Mouse (Mus musculus): ENCODE measurements at regions not wholly inside any gene's neighbourhood (a gene's known extent, or its start where the extent isn't known, plus 50 kb on each side); places are given as distances from the start of the nearest gene placed in this dataset.

GRCm38 (mm10) chr3:149402496-149402895, 412.1 kb upstream of the Adgrl2 start:
- TF ChIP-seq EP300 (IDR thresholded peaks at IDR 0.05): no peak
- no peak for TF ChIP-seq CTCF (IDR thresholded peaks at IDR 0.05)
- no peaks in the 10 kb centered on the region for H3K9me3 ChIP-seq (ENCODE audit: low read length)
- no peaks in the 10 kb centered on the region for H3K27me3 ChIP-seq (replicated peaks; ENCODE audit: insufficient read depth, low read length)
- ATAC-seq (no peak), DNase-seq (ENCODE audit: low spot score) (no peak)
- H3K4me3 ChIP-seq (ENCODE audit: low read depth, low read length): no peak overlapping the region
- 70% methylated on average over 9 of the region's 9 CpGs for WGBS
- H3K9ac ChIP-seq (replicated peaks; ENCODE audit: low read depth): no peak overlapping the region
- no peaks in the 10 kb centered on the region for H3K4me1 ChIP-seq (ENCODE audit: insufficient read depth, low read depth, low read length)
- H3K4me2 ChIP-seq (replicated peaks; ENCODE audit: low read depth, low read length): no peak overlapping the region
- H3K36me3 ChIP-seq (ENCODE audit: insufficient read depth, low read length): no peaks in the 10 kb centered on the region
- H3K27ac ChIP-seq (ENCODE audit: low read length): no peak overlapping the region

GRCm38 (mm10) chr3:149395082-149395481, 404.7 kb upstream of the Adgrl2 start:
- Histone ChIP-seq H3K9me3 (ENCODE audit: low read length) (no peaks in the 10 kb centered on the region), H3K4me2 (replicated peaks; ENCODE audit: low read depth, low read length) (no peak overlapping the region), H3K36me3 (ENCODE audit: insufficient read depth, low read length) (no peaks in the 10 kb centered on the region), H3K9ac (replicated peaks; ENCODE audit: low read depth) (no peak overlapping the region), H3K27me3 (replicated peaks; ENCODE audit: insufficient read depth, low read length) (no peaks in the 10 kb centered on the region), H3K4me1 (ENCODE audit: insufficient read depth, low read depth, low read length) (no peaks in the 10 kb centered on the region), H3K27ac (ENCODE audit: low read length) (no peak overlapping the region), H3K4me3 (ENCODE audit: low read depth, low read length) (no peak overlapping the region)
- TF ChIP-seq EP300 (IDR thresholded peaks at IDR 0.05) (no peak), CTCF (IDR thresholded peaks at IDR 0.05) (no peak)
- DNase-seq (ENCODE audit: low spot score): no peak
- ATAC-seq: no peak
- 38% methylated on average over 4 of the region's 4 CpGs for WGBS

- H3K4me2 ChIP-seq (replicated peaks; ENCODE audit: low read depth, low read length): no peak overlapping the region
- H3K4me3 ChIP-seq (ENCODE audit: low read depth, low read length): no peak overlapping the region
- H3K9ac ChIP-seq (replicated peaks; ENCODE audit: low read depth): no peak overlapping the region
- H3K9me3 ChIP-seq (ENCODE audit: low read length): no peaks in the 10 kb centered on the region
- H3K27me3 ChIP-seq (replicated peaks; ENCODE audit: insufficient read depth, low read length): no peaks in the 10 kb centered on the region
- no peak overlapping the region for H3K27ac ChIP-seq (ENCODE audit: low read length)
- DNase-seq (ENCODE audit: low spot score) (no peak), ATAC-seq (no peak)
- WGBS: 69% methylated on average over 4 of the region's 4 CpGs
- TF ChIP-seq EP300 (IDR thresholded peaks at IDR 0.05) (no peak), CTCF (IDR thresholded peaks at IDR 0.05) (no peak)
- H3K4me1 ChIP-seq (ENCODE audit: insufficient read depth, low read depth, low read length): no peaks in the 10 kb centered on the region
- H3K36me3 ChIP-seq (ENCODE audit: insufficient read depth, low read length): no peaks in the 10 kb centered on the region
Measured at GRCm38 (mm10) chr3:149393317-149394172, 403.2 kb upstream of the Adgrl2 start.

GRCm38 (mm10) chr3:149392164-149392563, 401.8 kb upstream of the Adgrl2 start:
- Histone ChIP-seq H3K9ac (replicated peaks; ENCODE audit: low read depth) (no peak overlapping the region), H3K27me3 (replicated peaks; ENCODE audit: insufficient read depth, low read length) (no peaks in the 10 kb centered on the region), H3K36me3 (ENCODE audit: insufficient read depth, low read length) (no peaks in the 10 kb centered on the region), H3K9me3 (ENCODE audit: low read length) (no peaks in the 10 kb centered on the region), H3K27ac (ENCODE audit: low read length) (no peak overlapping the region), H3K4me2 (replicated peaks; ENCODE audit: low read depth, low read length) (no peak overlapping the region), H3K4me3 (ENCODE audit: low read depth, low read length) (no peak overlapping the region), H3K4me1 (ENCODE audit: insufficient read depth, low read depth, low read length) (no peaks in the 10 kb centered on the region)
- no peak for ATAC-seq
- no peak for DNase-seq (ENCODE audit: low spot score)
- 93% methylated on average over 9 of the region's 9 CpGs for WGBS
- TF ChIP-seq EP300 (IDR thresholded peaks at IDR 0.05) (no peak), CTCF (IDR thresholded peaks at IDR 0.05) (no peak)

DNA sequence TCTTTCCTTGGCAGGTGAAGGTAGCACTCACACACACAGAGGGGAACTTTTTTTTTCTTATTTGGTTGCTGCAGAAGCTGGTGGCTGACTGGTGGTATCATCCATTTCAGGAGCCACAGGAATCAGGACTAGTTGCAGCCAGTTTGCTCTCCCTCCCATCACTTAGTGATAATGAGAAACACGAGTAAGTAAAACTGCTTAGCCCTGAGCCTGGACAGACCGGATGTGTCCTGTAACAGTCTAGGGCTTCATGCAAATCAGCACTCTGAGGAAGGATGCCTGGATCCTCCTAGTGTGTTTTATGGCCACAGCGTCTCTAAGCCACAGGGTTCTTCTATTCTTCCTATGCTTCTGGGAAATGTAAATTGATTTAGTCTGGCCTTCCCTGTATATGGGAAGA, 397.2 kb upstream of the Adgrl2 start:
- Histone ChIP-seq H3K4me2 (replicated peaks; ENCODE audit: low read depth, low read length) (no peak overlapping the region), H3K9me3 (ENCODE audit: low read length) (no peaks in the 10 kb centered on the region), H3K36me3 (ENCODE audit: insufficient read depth, low read length) (no peaks in the 10 kb centered on the region), H3K27ac (ENCODE audit: low read length) (no peak overlapping the region), H3K27me3 (replicated peaks; ENCODE audit: insufficient read depth, low read length) (no peaks in the 10 kb centered on the region), H3K9ac (replicated peaks; ENCODE audit: low read depth) (no peak overlapping the region), H3K4me1 (ENCODE audit: insufficient read depth, low read depth, low read length) (0 out of 2 replicates have a peak, but pooled peaks cover 2% of the 10 kb centered on the region), H3K4me3 (ENCODE audit: low read depth, low read length) (no peak overlapping the region)
- DNase-seq (ENCODE audit: low spot score): no peak
- no peak for ATAC-seq
- WGBS: 24% methylated on average over 3 of the region's 3 CpGs
- TF ChIP-seq CTCF (IDR thresholded peaks at IDR 0.05) (no peak), EP300 (IDR thresholded peaks at IDR 0.05) (no peak)

- H3K4me2 ChIP-seq (replicated peaks; ENCODE audit: low read depth, low read length): no peak overlapping the region
- H3K4me1 ChIP-seq (ENCODE audit: insufficient read depth, low read depth, low read length): 0 out of 2 replicates have a peak, but pooled peaks cover 7% of the 10 kb centered on the region
- no peak overlapping the region for H3K9ac ChIP-seq (replicated peaks; ENCODE audit: low read depth)
- no peaks in the 10 kb centered on the region for H3K36me3 ChIP-seq (ENCODE audit: insufficient read depth, low read length)
- H3K27me3 ChIP-seq (replicated peaks; ENCODE audit: insufficient read depth, low read length): no peaks in the 10 kb centered on the region
- H3K4me3 ChIP-seq (ENCODE audit: low read depth, low read length): no peak overlapping the region
- no peak for ATAC-seq
- no peaks in the 10 kb centered on the region for H3K9me3 ChIP-seq (ENCODE audit: low read length)
- H3K27ac ChIP-seq (ENCODE audit: low read length): no peak overlapping the region
- no peak for DNase-seq (ENCODE audit: low spot score)
- TF ChIP-seq EP300 (IDR thresholded peaks at IDR 0.05) (no peak), CTCF (IDR thresholded peaks at IDR 0.05) (no peak)
- 38% methylated on average over 2 of the region's 2 CpGs for WGBS
Measured at GRCm38 (mm10) chr3:149386027-149386426, 395.7 kb upstream of the Adgrl2 start.

Data from lung, postnatal 0 days (tissue).